Mouse (Mus musculus) induced T-regulatory cell, adult 2 months (primary cell): ENCODE measurements around the gene Stap1.

ENCODE experiments used
- DNase-seq: peaks from one replicate; pipeline ENCODE4 v3.0.0-alpha.2; 2012; ENCODE audit warnings: low read depth

The Stap1 gene

GRCm38 (mm10) chr5:86128749-86129148 lies 57.2 kb downstream of the Stap1 start:
- no peak for DNase-seq

GRCm38 (mm10) chr5:86129828-86130227 lies 58.3 kb downstream of the Stap1 start:
- DNase-seq, result no peak
